Mouse (Mus musculus): ENCODE measurements around the gene Dnajc6. TPM values are rescaled to one million over a fixed set of nuclear protein-coding genes. Genes with fewer than 3 reads are reported as not detected.

Dnajc6 gene
- polyA plus RNA-seq, 1 experiment from 2014 or later: 2.0 TPM

- Histone ChIP-seq H3K4me3 (no peak overlapping the region), H3K27ac (no peak overlapping the region), H3K4me1 (no peaks in the 10 kb centered on the region), H3K4me2 (no peak overlapping the region), H3K27me3 (no peaks in the 10 kb centered on the region), H3K36me3 (0 out of 2 replicates have a peak, but pooled peaks cover 3% of the 10 kb centered on the region), H3K9me3 (no peaks in the 10 kb centered on the region), H3K9ac (no peak overlapping the region)
- WGBS: 90% methylated on average over 5 of the region's 5 CpGs
- no peak for ATAC-seq (ENCODE audit: insufficient number of reproducible peaks, insufficient read depth, low FRiP score, low TSS enrichment, low read depth)
These were observed 27.2 kb upstream of the Dnajc6 start for GRCm38 (mm10) chr4:101469242-101469641.

DNA sequence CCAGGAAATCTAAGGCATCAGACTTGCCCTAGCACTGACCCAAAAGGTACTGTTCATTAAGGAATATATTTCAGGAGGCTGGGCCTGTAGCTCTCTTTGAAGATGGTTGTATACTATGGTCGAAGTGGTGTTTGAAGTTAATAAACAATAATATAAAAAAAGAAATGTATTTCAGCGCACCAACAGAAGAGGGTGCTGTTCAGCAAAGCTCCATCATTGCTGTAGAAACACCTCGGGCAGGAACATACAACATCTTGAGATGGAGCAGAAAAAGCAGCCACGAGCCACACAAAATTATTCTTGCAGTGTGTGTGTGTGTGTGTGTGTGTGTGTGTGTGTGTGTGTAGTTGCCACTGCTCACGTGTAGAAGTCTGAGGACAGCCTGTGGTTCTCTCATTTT is 25.9 kb upstream of the Dnajc6 start:
- Histone ChIP-seq H3K36me3 (no peaks in the 10 kb centered on the region), H3K4me2 (no peak overlapping the region), H3K4me1 (no peaks in the 10 kb centered on the region), H3K9ac (no peak overlapping the region), H3K9me3 (no peaks in the 10 kb centered on the region), H3K4me3 (no peak overlapping the region), H3K27me3 (no peaks in the 10 kb centered on the region), H3K27ac (no peak overlapping the region)
- 55% methylated on average over 5 of the region's 5 CpGs for WGBS
- ATAC-seq (ENCODE audit: insufficient number of reproducible peaks, insufficient read depth, low FRiP score, low TSS enrichment, low read depth): no peak

DNA sequence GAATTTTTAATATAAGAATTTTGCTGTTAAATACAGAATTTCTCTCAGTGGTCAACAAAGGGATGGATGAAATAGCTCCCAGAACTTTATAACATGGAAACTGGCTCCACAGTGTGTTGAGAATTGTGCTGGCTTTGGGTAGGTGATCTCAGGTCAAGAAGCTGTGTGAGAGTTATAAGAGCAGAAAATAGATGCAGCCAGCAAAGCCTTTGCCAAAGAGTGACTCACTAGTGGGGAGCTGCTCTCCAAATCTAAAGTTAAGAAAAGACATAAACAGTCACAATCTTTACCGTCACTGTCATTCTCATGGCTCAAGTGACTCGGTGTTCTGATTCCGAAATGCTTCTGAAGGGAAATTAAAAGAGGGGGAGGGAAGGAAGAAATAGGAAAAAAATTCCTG is 23.7 kb upstream of the Dnajc6 start:
- no peaks in the 10 kb centered on the region for H3K36me3 ChIP-seq
- H3K27me3 ChIP-seq: no peaks in the 10 kb centered on the region
- no peak for ATAC-seq (ENCODE audit: insufficient number of reproducible peaks, insufficient read depth, low FRiP score, low TSS enrichment, low read depth)
- no peak overlapping the region for H3K9ac ChIP-seq
- WGBS: 91% methylated on average over 3 of the region's 3 CpGs
- H3K4me3 ChIP-seq: no peak overlapping the region
- H3K4me1 ChIP-seq: no peaks in the 10 kb centered on the region
- no peak overlapping the region for H3K4me2 ChIP-seq
- H3K9me3 ChIP-seq: no peaks in the 10 kb centered on the region
- no peak overlapping the region for H3K27ac ChIP-seq

- 91% methylated on average over 8 of the region's 8 CpGs for WGBS
- H3K4me2 ChIP-seq: no peak overlapping the region
- H3K4me1 ChIP-seq: no peaks in the 10 kb centered on the region
- no peaks in the 10 kb centered on the region for H3K9me3 ChIP-seq
- H3K4me3 ChIP-seq: no peak overlapping the region
- H3K36me3 ChIP-seq: no peaks in the 10 kb centered on the region
- no peak overlapping the region for H3K27ac ChIP-seq
- H3K9ac ChIP-seq: no peak overlapping the region
- H3K27me3 ChIP-seq: peaks cover 6% of the 10 kb centered on the region
- ATAC-seq (ENCODE audit: insufficient number of reproducible peaks, insufficient read depth, low FRiP score, low TSS enrichment, low read depth): no peak
These were observed 6.0 kb upstream of the Dnajc6 start for GRCm38 (mm10) chr4:101490320-101490917.

- 57% methylated on average over 6 of the region's 6 CpGs for WGBS
- Histone ChIP-seq H3K4me2 (no peak overlapping the region), H3K27me3 (peaks cover 18% of the 10 kb centered on the region), H3K4me3 (no peak overlapping the region), H3K36me3 (no peaks in the 10 kb centered on the region), H3K4me1 (peaks cover 6% of the 10 kb centered on the region), H3K9me3 (no peaks in the 10 kb centered on the region), H3K27ac (no peak overlapping the region), H3K9ac (no peak overlapping the region)
- ATAC-seq (ENCODE audit: insufficient number of reproducible peaks, insufficient read depth, low FRiP score, low TSS enrichment, low read depth): no peak
These were observed 4.7 kb upstream of the Dnajc6 start for GRCm38 (mm10) chr4:101491704-101492103.

GRCm38 (mm10) chr4:101493611-101494197 is 2.7 kb upstream of the Dnajc6 start:
- no peak overlapping the region for H3K4me2 ChIP-seq
- H3K9me3 ChIP-seq: no peaks in the 10 kb centered on the region
- no peaks in the 10 kb centered on the region for H3K36me3 ChIP-seq
- ATAC-seq (ENCODE audit: insufficient number of reproducible peaks, insufficient read depth, low FRiP score, low TSS enrichment, low read depth): no peak
- no peak overlapping the region for H3K27ac ChIP-seq
- no peak overlapping the region for H3K4me3 ChIP-seq
- peaks cover 38% of the 10 kb centered on the region for H3K27me3 ChIP-seq
- peaks cover 16% of the 10 kb centered on the region for H3K4me1 ChIP-seq
- no peak overlapping the region for H3K9ac ChIP-seq

- peak overlapping the region; percentile 64 for H3K4me3 ChIP-seq
- H3K9ac ChIP-seq: peak overlapping the region; percentile 71
- peaks cover 16% of the 10 kb centered on the region for H3K4me1 ChIP-seq
- H3K27ac ChIP-seq: no peak overlapping the region
- no peaks in the 10 kb centered on the region for H3K36me3 ChIP-seq
- no peaks in the 10 kb centered on the region for H3K9me3 ChIP-seq
- 1% methylated on average over 28 of the region's 28 CpGs for WGBS
- peak overlapping the region; percentile 99 for H3K4me2 ChIP-seq
- ATAC-seq (ENCODE audit: insufficient number of reproducible peaks, insufficient read depth, low FRiP score, low TSS enrichment, low read depth): 0 out of 2 replicates have a peak, but pooled peaks have one; percentile 38
- peaks cover 42% of the 10 kb centered on the region for H3K27me3 ChIP-seq
These were observed 287 bp upstream of the Dnajc6 start for GRCm38 (mm10) chr4:101496188-101496533.

DNA sequence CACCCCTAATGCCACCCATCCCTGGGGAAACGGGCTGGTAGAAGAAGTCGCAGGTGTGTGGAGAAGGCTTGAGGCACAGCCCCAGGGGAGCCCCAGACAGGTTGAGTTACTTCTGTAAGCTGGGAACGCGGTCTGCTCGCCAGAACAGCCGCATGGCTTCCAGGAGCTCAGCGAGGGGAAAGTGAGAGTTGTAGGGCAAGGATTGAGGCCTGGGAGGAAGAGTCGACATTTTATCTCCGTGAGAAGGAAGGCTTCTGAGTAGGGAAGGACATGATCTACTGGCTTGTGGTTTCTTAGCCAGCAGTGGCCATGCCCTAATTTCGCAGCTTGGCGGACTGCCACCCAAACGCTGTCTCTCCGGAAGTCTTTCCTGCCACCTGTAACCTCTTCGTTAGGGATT is 888 bp downstream of the Dnajc6 start:
- Histone ChIP-seq H3K9ac (no peak overlapping the region), H3K4me1 (peaks cover 16% of the 10 kb centered on the region), H3K36me3 (no peaks in the 10 kb centered on the region), H3K27me3 (peaks cover 42% of the 10 kb centered on the region), H3K27ac (no peak overlapping the region), H3K4me2 (peak overlapping the region; percentile 99), H3K4me3 (peak overlapping the region; percentile 64), H3K9me3 (no peaks in the 10 kb centered on the region)
- 4% methylated on average over 14 of the region's 14 CpGs for WGBS
- no peak for ATAC-seq (ENCODE audit: insufficient number of reproducible peaks, insufficient read depth, low FRiP score, low TSS enrichment, low read depth)

GRCm38 (mm10) chr4:101504470-101505007 is 8.1 kb downstream of the Dnajc6 start:
- H3K27me3 ChIP-seq: peaks cover 11% of the 10 kb centered on the region
- WGBS: 72% methylated on average over 7 of the region's 7 CpGs
- no peak overlapping the region for H3K4me2 ChIP-seq
- no peak overlapping the region for H3K4me3 ChIP-seq
- no peak for ATAC-seq (ENCODE audit: insufficient number of reproducible peaks, insufficient read depth, low FRiP score, low TSS enrichment, low read depth)
- no peak overlapping the region for H3K27ac ChIP-seq
- H3K36me3 ChIP-seq: no peaks in the 10 kb centered on the region
- no peak overlapping the region for H3K9ac ChIP-seq
- peaks cover 19% of the 10 kb centered on the region for H3K4me1 ChIP-seq
- H3K9me3 ChIP-seq: no peaks in the 10 kb centered on the region

- H3K36me3 ChIP-seq: no peaks in the 10 kb centered on the region
- H3K9ac ChIP-seq: no peak overlapping the region
- H3K4me2 ChIP-seq: no peak overlapping the region
- H3K4me1 ChIP-seq: peaks cover 22% of the 10 kb centered on the region
- no peak for ATAC-seq (ENCODE audit: insufficient number of reproducible peaks, insufficient read depth, low FRiP score, low TSS enrichment, low read depth)
- WGBS: 40% methylated on average over 2 of the region's 2 CpGs
- H3K27me3 ChIP-seq: peaks cover 17% of the 10 kb centered on the region
- no peaks in the 10 kb centered on the region for H3K9me3 ChIP-seq
- H3K27ac ChIP-seq: peak overlapping the region; percentile 77
- H3K4me3 ChIP-seq: no peak overlapping the region
These were observed 9.5 kb downstream of the Dnajc6 start for GRCm38 (mm10) chr4:101505966-101506365.

DNA sequence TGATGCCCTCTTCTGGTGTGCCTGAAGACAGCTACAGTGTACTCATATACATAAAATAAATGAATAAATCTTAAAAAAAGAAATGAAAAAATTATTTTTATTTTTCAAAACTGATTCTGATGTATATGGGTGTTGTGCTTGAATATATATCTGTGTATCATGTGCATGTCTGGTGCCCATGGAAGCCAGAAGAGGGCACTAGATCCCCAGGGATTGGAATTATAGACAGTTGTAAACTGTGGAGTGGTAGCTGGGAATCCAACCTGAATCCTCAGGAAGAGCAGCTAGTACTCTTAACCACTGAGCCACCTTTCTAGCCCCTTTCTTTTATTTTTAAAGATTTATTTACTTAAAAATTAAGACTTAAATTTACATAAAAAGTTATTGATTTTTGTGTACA is 9.9 kb downstream of the Dnajc6 start:
- Histone ChIP-seq H3K9me3 (no peaks in the 10 kb centered on the region), H3K36me3 (no peaks in the 10 kb centered on the region), H3K27me3 (peaks cover 17% of the 10 kb centered on the region), H3K9ac (no peak overlapping the region), H3K4me3 (no peak overlapping the region), H3K27ac (no peak overlapping the region), H3K4me2 (no peak overlapping the region), H3K4me1 (peaks cover 22% of the 10 kb centered on the region)
- ATAC-seq (ENCODE audit: insufficient number of reproducible peaks, insufficient read depth, low FRiP score, low TSS enrichment, low read depth): no peak

All from embryonic facial prominence, embryonic 13.5 days (tissue).